Mouse (Mus musculus) kidney, embryonic 14.5 days (tissue): ENCODE data around the gene Ago4. TPM values are rescaled to one million over a fixed set of nuclear protein-coding genes. Genes with fewer than 3 reads are reported as not detected.
"Not testable (repeated sequence)": the region's sequence is repeated elsewhere in the genome, so short reads cannot be mapped to it uniquely, and the experiment has no call there.

ENCODE experiments used
- ATAC-seq: fragments of 200-750 bp; cut with Nextera tagmentation; 2 replicates; pipeline ENCODE4 v1.8.0; 2017; ENCODE audit warnings: moderate number of reproducible peaks, mild to moderate bottlenecking, moderate TSS enrichment, moderate library complexity; ENCODE audit not compliant: low FRiP score, low TSS enrichment
- H3K27ac ChIP-seq: fragments of 300-500 bp; sonication (generic); 2 replicates; pipeline ENCODE4 v1.5.1; 2014; ENCODE audit warnings: low read depth, mild to moderate bottlenecking, low read length, moderate library complexity, mixed read lengths
- H3K27me3 ChIP-seq: fragments of 300-500 bp; sonication (generic); 2 replicates; pipeline ENCODE4 v1.6.1; 2014; ENCODE audit warnings: mild to moderate bottlenecking, low read length; ENCODE audit not compliant: control insufficient read depth, insufficient read depth
- H3K36me3 ChIP-seq: fragments of 300-500 bp; sonication (generic); 2 replicates; pipeline ENCODE4 v1.6.1; 2014; ENCODE audit warnings: low read length, mixed read lengths; ENCODE audit not compliant: control insufficient read depth, insufficient read depth
- H3K4me1 ChIP-seq: fragments of 300-500 bp; sonication (generic); 2 replicates; pipeline ENCODE4 v1.6.1; 2014; ENCODE audit warnings: low read length, mixed read lengths; ENCODE audit not compliant: control insufficient read depth, insufficient read depth
- H3K4me2 ChIP-seq: fragments of 300-500 bp; sonication (generic); replicated peaks from 2 replicates; pipeline ENCODE4 v1.6.1; 2014; ENCODE audit warnings: low read depth, mild to moderate bottlenecking, low read length
- H3K4me3 ChIP-seq: fragments of 300-500 bp; sonication (generic); 2 replicates; pipeline ENCODE4 v1.5.1; 2014; ENCODE audit warnings: mild to moderate bottlenecking, low read length
- H3K9ac ChIP-seq: fragments of 300-500 bp; sonication (generic); 2 replicates; pipeline ENCODE4 v1.6.1; 2014; ENCODE audit warnings: low read depth, mild to moderate bottlenecking, low read length, moderate library complexity
- H3K9me3 ChIP-seq: fragments of 300-500 bp; sonication (generic); 2 replicates; pipeline ENCODE4 v1.6.1; 2016; ENCODE audit warnings: low read length; ENCODE audit not compliant: control insufficient read depth
- WGBS: fragments of 180-500 bp; shearing (Covaris S2); extraction: QIAGEN DNeasy Blood & Tissue Kit; methylation state at CpG from one replicate; pipeline ENCODE4 v1.1.7; 2014; 5-methylcytosine and 5-hydroxymethylcytosine counted together
- polyA plus RNA-seq: library from polyadenylated mRNA; unstranded; fragments of >200 nt; fragmentation: Nextera tagmentation; extraction: Ambion mirVana; gene quantifications from 2 replicates; pipeline ENCODE4 v1.2.1, GENCODE M21; 2014

Ago4 gene
- polyA plus RNA-seq, 1 experiment from 2014 or later = 1.9 TPM

GRCm38 (mm10) chr4:126536865-126537264 is 3.6 kb upstream of the Ago4 start:
- H3K9ac ChIP-seq = no peak overlapping the region
- H3K9me3 ChIP-seq = no peaks in the 10 kb centered on the region
- no peak overlapping the region for H3K27ac ChIP-seq
- ATAC-seq = no peak
- 56% methylated on average over 5 of the region's 5 CpGs for WGBS
- no peak overlapping the region for H3K4me2 ChIP-seq
- no peak overlapping the region for H3K4me3 ChIP-seq
- no peaks in the 10 kb centered on the region for H3K36me3 ChIP-seq
- H3K4me1 ChIP-seq = no peaks in the 10 kb centered on the region
- H3K27me3 ChIP-seq = no peaks in the 10 kb centered on the region

GRCm38 (mm10) chr4:126535631-126536030 is 2.4 kb upstream of the Ago4 start:
- H3K4me3 ChIP-seq, H3K9ac ChIP-seq, H3K36me3 ChIP-seq, H3K27me3 ChIP-seq, H3K4me2 ChIP-seq, H3K9me3 ChIP-seq, ATAC-seq, H3K4me1 ChIP-seq, H3K27ac ChIP-seq: not testable (repeated sequence)
- WGBS = 92% methylated on average over 7 of the region's 7 CpGs

- Histone ChIP-seq H3K9ac (peak overlapping the region; percentile 76; the same call in 1 of the 2 replicates), H3K27me3 (no peaks in the 10 kb centered on the region), H3K27ac (no peak overlapping the region), H3K4me1 (no peaks in the 10 kb centered on the region), H3K4me3 (peak overlapping the region; percentile 90), H3K36me3 (no peaks in the 10 kb centered on the region), H3K9me3 (no peaks in the 10 kb centered on the region), H3K4me2 (peak overlapping the region; percentile 97)
- 8% methylated on average over 7 of the region's 7 CpGs for WGBS
- peak; percentile 78; the same call in 1 of the 2 replicates for ATAC-seq
These were observed 428 bp upstream of the Ago4 start for GRCm38 (mm10) chr4:126533729-126534070.

GRCm38 (mm10) chr4:126532292-126532691 is 980 bp downstream of the Ago4 start:
- Histone ChIP-seq H3K4me1 (no peaks in the 10 kb centered on the region), H3K9ac (peak overlapping the region; percentile 76; the same call in 1 of the 2 replicates), H3K9me3 (no peaks in the 10 kb centered on the region), H3K36me3 (no peaks in the 10 kb centered on the region), H3K4me2 (peak overlapping the region; percentile 97), H3K27ac (no peak overlapping the region), H3K4me3 (peak overlapping the region; percentile 90), H3K27me3 (no peaks in the 10 kb centered on the region)
- WGBS = 37% methylated on average over 5 of the region's 5 CpGs
- ATAC-seq = no peak

- Histone ChIP-seq H3K4me1 (no peaks in the 10 kb centered on the region), H3K4me3 (no peak overlapping the region), H3K4me2 (no peak overlapping the region), H3K27ac (no peak overlapping the region), H3K27me3 (no peaks in the 10 kb centered on the region), H3K9me3 (no peaks in the 10 kb centered on the region), H3K36me3 (no peaks in the 10 kb centered on the region), H3K9ac (no peak overlapping the region)
- 95% methylated on average over 5 of the region's 5 CpGs for WGBS
- ATAC-seq = no peak
These were observed 6.4 kb downstream of the Ago4 start for GRCm38 (mm10) chr4:126526828-126527227.

- no peaks in the 10 kb centered on the region for H3K4me1 ChIP-seq
- H3K36me3 ChIP-seq = no peaks in the 10 kb centered on the region
- H3K9me3 ChIP-seq = no peaks in the 10 kb centered on the region
- WGBS = 91% methylated on average over 3 of the region's 3 CpGs
- no peaks in the 10 kb centered on the region for H3K27me3 ChIP-seq
- no peak overlapping the region for H3K4me3 ChIP-seq
- H3K27ac ChIP-seq = no peak overlapping the region
- no peak overlapping the region for H3K9ac ChIP-seq
- no peak overlapping the region for H3K4me2 ChIP-seq
- ATAC-seq = no peak
These were observed 7.1 kb downstream of the Ago4 start for GRCm38 (mm10) chr4:126526164-126526563.

GRCm38 (mm10) chr4:126512308-126513066 is 20.8 kb downstream of the Ago4 start:
- no peak overlapping the region for H3K4me3 ChIP-seq
- H3K9ac ChIP-seq = no peak overlapping the region
- H3K36me3 ChIP-seq = no peaks in the 10 kb centered on the region
- no peaks in the 10 kb centered on the region for H3K4me1 ChIP-seq
- H3K9me3 ChIP-seq = no peaks in the 10 kb centered on the region
- ATAC-seq = no peak
- H3K4me2 ChIP-seq = no peak overlapping the region
- H3K27ac ChIP-seq = no peak overlapping the region
- no peaks in the 10 kb centered on the region for H3K27me3 ChIP-seq
- 85% methylated on average over 6 of the region's 6 CpGs for WGBS

GRCm38 (mm10) chr4:126511013-126511412 is 22.3 kb downstream of the Ago4 start:
- no peak for ATAC-seq
- no peak overlapping the region for H3K27ac ChIP-seq
- no peaks in the 10 kb centered on the region for H3K4me1 ChIP-seq
- H3K4me2 ChIP-seq = no peak overlapping the region
- H3K9me3 ChIP-seq = no peaks in the 10 kb centered on the region
- no peak overlapping the region for H3K9ac ChIP-seq
- no peaks in the 10 kb centered on the region for H3K36me3 ChIP-seq
- H3K27me3 ChIP-seq = no peaks in the 10 kb centered on the region
- WGBS = 88% methylated on average over 5 of the region's 5 CpGs
- H3K4me3 ChIP-seq = no peak overlapping the region

GRCm38 (mm10) chr4:126509072-126509471 is 24.2 kb downstream of the Ago4 start:
- Histone ChIP-seq H3K4me1 (no peaks in the 10 kb centered on the region), H3K9ac (no peak overlapping the region), H3K36me3 (no peaks in the 10 kb centered on the region), H3K4me2 (no peak overlapping the region), H3K27ac (no peak overlapping the region), H3K4me3 (no peak overlapping the region), H3K27me3 (no peaks in the 10 kb centered on the region), H3K9me3 (no peaks in the 10 kb centered on the region)
- no peak for ATAC-seq
- 97% methylated on average over 2 of the region's 2 CpGs for WGBS
